Mouse (Mus musculus): ENCODE measurements at regions not wholly inside any gene's neighbourhood (a gene's known extent, or its start where the extent isn't known, plus 50 kb on each side); places are given as distances from the start of the nearest gene placed in this dataset.
"Not testable (repeated sequence)": the region's sequence is repeated elsewhere in the genome, so short reads cannot be mapped to it uniquely, and the experiment has no call there.

DNA sequence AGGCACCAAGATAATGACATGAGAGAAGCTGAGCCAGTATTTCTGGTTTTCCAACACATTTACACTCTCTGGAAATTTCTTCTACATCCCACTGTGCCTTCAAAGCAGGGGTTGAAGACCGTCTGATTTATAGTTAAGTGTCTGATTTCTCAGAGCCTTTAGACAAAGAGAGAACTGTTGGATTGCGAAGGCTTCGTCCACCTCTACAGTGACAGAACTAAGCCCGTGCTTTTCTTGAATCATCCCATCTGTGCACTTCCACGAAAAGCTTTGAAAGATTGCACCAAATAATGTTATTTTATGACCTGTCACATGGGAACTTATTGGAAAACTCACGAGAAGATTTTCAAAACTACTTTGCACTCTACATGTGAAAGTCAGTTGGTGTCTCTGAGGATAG, 239.3 kb downstream of the Fam198b start:
- no peak for ATAC-seq (ENCODE audit: low FRiP score)
- 93% methylated on average over 6 of the region's 6 CpGs for WGBS
- H3K9me3 ChIP-seq (ENCODE audit: control insufficient read depth, low read length) = no peaks in the 10 kb centered on the region
- H3K4me2 ChIP-seq = no peak overlapping the region
- no peaks in the 10 kb centered on the region for H3K27me3 ChIP-seq (ENCODE audit: control insufficient read depth, insufficient read depth, low read length)
- H3K4me1 ChIP-seq (ENCODE audit: control insufficient read depth, insufficient read depth, low read length) = no peaks in the 10 kb centered on the region
- no peaks in the 10 kb centered on the region for H3K36me3 ChIP-seq (ENCODE audit: control insufficient read depth, insufficient read depth, low read length)
- H3K27ac ChIP-seq (ENCODE audit: low read depth, low read length) = no peak overlapping the region
- no peak overlapping the region for H3K4me3 ChIP-seq (ENCODE audit: low read depth, low read length)
- H3K9ac ChIP-seq (ENCODE audit: low read length) = no peak overlapping the region
- DNase-seq (ENCODE audit: low spot score, missing footprints) = no peak

DNA sequence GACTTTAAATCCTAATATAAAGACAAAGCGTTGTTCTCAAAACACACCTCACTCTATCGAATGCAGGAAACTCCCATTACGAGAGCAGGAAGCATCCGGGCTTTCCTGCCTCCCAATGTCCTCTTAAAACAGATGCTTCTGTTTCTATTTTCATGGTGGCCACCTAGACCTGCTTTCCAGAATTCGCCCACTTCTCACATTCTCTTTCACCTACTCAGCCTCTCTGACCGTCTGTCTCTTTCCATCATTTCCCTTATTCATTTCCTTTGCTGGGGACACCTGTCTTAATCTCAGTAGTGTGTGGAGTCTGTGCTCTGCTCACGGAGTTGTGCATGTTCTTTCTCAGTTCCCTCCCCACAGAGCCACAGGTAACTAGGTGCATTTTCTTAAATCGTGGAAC, 240.3 kb downstream of the Fam198b start:
- H3K27me3 ChIP-seq (ENCODE audit: control insufficient read depth, insufficient read depth, low read length) = no peaks in the 10 kb centered on the region
- H3K4me3 ChIP-seq (ENCODE audit: low read depth, low read length) = no peak overlapping the region
- H3K9me3 ChIP-seq (ENCODE audit: control insufficient read depth, low read length) = no peaks in the 10 kb centered on the region
- H3K9ac ChIP-seq (ENCODE audit: low read length) = no peak overlapping the region
- H3K36me3 ChIP-seq (ENCODE audit: control insufficient read depth, insufficient read depth, low read length) = no peaks in the 10 kb centered on the region
- no peak overlapping the region for H3K4me2 ChIP-seq
- DNase-seq (ENCODE audit: low spot score, missing footprints) = no peak
- H3K27ac ChIP-seq (ENCODE audit: low read depth, low read length) = no peak overlapping the region
- no peak for ATAC-seq (ENCODE audit: low FRiP score)
- WGBS = 89% methylated on average over 8 of the region's 8 CpGs
- no peaks in the 10 kb centered on the region for H3K4me1 ChIP-seq (ENCODE audit: control insufficient read depth, insufficient read depth, low read length)

DNA sequence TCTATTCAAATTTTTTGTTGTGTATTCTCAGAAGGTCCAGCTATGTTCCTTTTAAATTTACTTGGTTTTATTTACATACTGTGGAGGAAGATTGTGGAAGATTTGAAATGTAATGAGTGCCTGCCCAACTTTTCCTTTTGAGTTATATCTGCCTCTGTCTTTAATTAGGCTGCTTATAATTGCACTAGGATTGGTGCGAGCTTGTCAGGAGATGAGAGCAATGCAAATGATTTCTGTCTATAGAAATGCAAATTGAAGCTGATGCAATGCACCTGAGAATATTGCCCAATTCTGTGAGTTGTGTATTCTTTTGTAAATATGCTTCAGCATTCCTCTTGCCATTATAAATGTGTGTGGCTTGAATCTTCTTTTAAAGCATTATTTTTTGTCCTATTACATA, 257.4 kb downstream of the Fam198b start:
- DNase-seq (ENCODE audit: low spot score, missing footprints) = peak; percentile 67
- Histone ChIP-seq H3K27me3 (ENCODE audit: control insufficient read depth, insufficient read depth, low read length) (no peaks in the 10 kb centered on the region), H3K36me3 (ENCODE audit: control insufficient read depth, insufficient read depth, low read length) (no peaks in the 10 kb centered on the region), H3K9me3 (ENCODE audit: control insufficient read depth, low read length) (no peaks in the 10 kb centered on the region), H3K4me3 (ENCODE audit: low read depth, low read length) (no peak overlapping the region), H3K9ac (ENCODE audit: low read length) (no peak overlapping the region), H3K4me1 (ENCODE audit: control insufficient read depth, insufficient read depth, low read length) (no peaks in the 10 kb centered on the region), H3K4me2 (no peak overlapping the region), H3K27ac (ENCODE audit: low read depth, low read length) (no peak overlapping the region)
- 68% methylated on average over 1 of the region's 1 CpGs for WGBS
- no peak for ATAC-seq (ENCODE audit: low FRiP score)

DNA sequence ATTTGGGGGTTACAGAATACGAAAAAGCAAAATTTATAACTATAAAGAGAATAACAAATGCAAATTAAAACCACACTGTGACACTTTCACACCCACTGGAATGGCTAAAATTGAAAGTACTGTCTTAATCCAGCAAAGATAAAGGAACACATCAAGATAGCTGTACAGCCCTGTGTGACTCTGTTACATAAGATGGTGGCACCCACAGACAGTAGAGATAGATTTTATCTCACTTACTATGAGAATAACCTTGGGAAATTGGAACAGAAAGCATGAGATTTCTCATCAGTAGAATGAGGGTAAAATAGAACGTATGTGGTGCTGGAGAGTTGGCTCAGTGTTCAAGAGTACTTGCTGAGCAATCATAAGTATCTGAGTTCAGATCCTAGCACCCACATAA, 276.1 kb downstream of the Fam198b start:
- no peak overlapping the region for H3K9ac ChIP-seq (ENCODE audit: low read length)
- ATAC-seq (ENCODE audit: low FRiP score) (no peak), DNase-seq (ENCODE audit: low spot score, missing footprints) (no peak)
- H3K4me3 ChIP-seq (ENCODE audit: low read depth, low read length) = no peak overlapping the region
- no peak overlapping the region for H3K27ac ChIP-seq (ENCODE audit: low read depth, low read length)
- H3K4me2 ChIP-seq = no peak overlapping the region
- 82% methylated on average over 2 of the region's 2 CpGs for WGBS
- no peaks in the 10 kb centered on the region for H3K4me1 ChIP-seq (ENCODE audit: control insufficient read depth, insufficient read depth, low read length)
- no peaks in the 10 kb centered on the region for H3K27me3 ChIP-seq (ENCODE audit: control insufficient read depth, insufficient read depth, low read length)
- no peaks in the 10 kb centered on the region for H3K36me3 ChIP-seq (ENCODE audit: control insufficient read depth, insufficient read depth, low read length)
- no peaks in the 10 kb centered on the region for H3K9me3 ChIP-seq (ENCODE audit: control insufficient read depth, low read length)

DNA sequence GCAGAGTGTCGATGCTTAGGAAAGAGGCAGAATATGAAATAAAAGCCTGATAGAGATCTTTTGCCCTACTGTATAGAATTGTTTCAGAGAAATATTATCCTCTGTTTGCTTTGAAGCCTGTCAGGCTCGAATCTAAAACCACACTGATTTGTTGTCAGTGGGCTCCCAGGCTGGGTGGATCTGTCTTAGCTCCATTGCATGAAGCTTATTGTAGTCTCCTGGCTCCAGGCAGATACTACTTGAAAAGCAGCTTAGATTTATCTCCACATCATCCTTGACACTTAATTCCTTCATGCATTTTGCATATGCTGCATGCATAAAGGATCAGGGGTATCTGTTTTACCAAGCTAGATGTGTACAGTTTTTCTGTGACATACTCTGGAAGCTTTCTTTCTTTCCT, 297.4 kb downstream of the Fam198b start:
- Histone ChIP-seq H3K4me2 (no peak overlapping the region), H3K27me3 (ENCODE audit: control insufficient read depth, insufficient read depth, low read length) (no peaks in the 10 kb centered on the region), H3K4me3 (ENCODE audit: low read depth, low read length) (no peak overlapping the region), H3K9me3 (ENCODE audit: control insufficient read depth, low read length) (no peaks in the 10 kb centered on the region), H3K4me1 (ENCODE audit: control insufficient read depth, insufficient read depth, low read length) (no peaks in the 10 kb centered on the region), H3K27ac (ENCODE audit: low read depth, low read length) (no peak overlapping the region), H3K9ac (ENCODE audit: low read length) (no peak overlapping the region), H3K36me3 (ENCODE audit: control insufficient read depth, insufficient read depth, low read length) (no peaks in the 10 kb centered on the region)
- 61% methylated on average over 2 of the region's 2 CpGs for WGBS
- DNase-seq (ENCODE audit: low spot score, missing footprints) = no peak
- ATAC-seq (ENCODE audit: low FRiP score) = no peak

DNA sequence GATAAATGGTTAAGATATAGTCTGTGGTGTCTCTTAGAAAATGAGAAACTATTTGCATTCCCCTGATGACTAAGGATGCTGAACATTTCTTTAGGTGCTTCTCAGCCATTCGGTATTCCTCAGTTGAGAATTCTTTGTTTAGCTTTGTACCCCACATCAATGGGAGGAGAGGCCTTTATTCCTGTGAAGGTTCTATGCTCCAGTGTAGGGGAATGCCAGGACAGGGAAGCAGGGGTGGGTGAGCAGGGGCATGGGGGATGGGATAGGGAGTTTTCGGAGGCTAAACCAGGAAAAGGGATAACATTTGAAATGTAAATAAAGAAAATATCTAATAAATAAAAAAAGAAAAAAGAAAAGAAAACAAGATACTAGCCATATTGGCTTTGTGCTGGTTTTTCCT, 297.8 kb downstream of the Fam198b start:
- H3K9me3 ChIP-seq (ENCODE audit: control insufficient read depth, low read length); H3K4me1 ChIP-seq (ENCODE audit: control insufficient read depth, insufficient read depth, low read length); ATAC-seq (ENCODE audit: low FRiP score); DNase-seq (ENCODE audit: low spot score, missing footprints); H3K36me3 ChIP-seq (ENCODE audit: control insufficient read depth, insufficient read depth, low read length); H3K4me3 ChIP-seq (ENCODE audit: low read depth, low read length); H3K27me3 ChIP-seq (ENCODE audit: control insufficient read depth, insufficient read depth, low read length); H3K9ac ChIP-seq (ENCODE audit: low read length); H3K27ac ChIP-seq (ENCODE audit: low read depth, low read length); H3K4me2 ChIP-seq: not testable (repeated sequence)
- 46% methylated on average over 2 of the region's 2 CpGs for WGBS

DNA sequence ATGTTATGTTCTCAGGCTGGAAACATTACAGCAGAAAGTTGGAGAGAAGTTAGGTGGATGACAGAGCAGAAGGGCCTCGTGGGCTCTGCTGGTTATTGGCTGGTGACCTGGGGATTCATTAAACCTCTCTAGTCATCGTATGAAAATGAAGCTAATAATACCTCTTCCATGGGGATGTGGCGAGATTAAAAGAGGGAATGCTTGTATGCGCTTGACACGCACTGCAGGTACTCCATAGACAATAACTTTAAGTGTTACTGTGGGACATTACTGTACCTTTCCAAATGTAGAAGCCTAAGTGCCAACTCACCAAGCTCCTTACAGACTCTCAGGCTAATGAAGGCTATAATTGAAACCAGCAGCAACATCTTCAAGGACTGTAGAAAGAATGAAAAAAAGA, 303.1 kb downstream of the Fam198b start:
- no peak for DNase-seq (ENCODE audit: low spot score, missing footprints)
- no peak for ATAC-seq (ENCODE audit: low FRiP score)
- Histone ChIP-seq H3K4me1 (ENCODE audit: control insufficient read depth, insufficient read depth, low read length) (no peaks in the 10 kb centered on the region), H3K4me3 (ENCODE audit: low read depth, low read length) (no peak overlapping the region), H3K4me2 (no peak overlapping the region), H3K27ac (ENCODE audit: low read depth, low read length) (no peak overlapping the region), H3K9me3 (ENCODE audit: control insufficient read depth, low read length) (no peaks in the 10 kb centered on the region), H3K27me3 (ENCODE audit: control insufficient read depth, insufficient read depth, low read length) (no peaks in the 10 kb centered on the region), H3K9ac (ENCODE audit: low read length) (no peak overlapping the region), H3K36me3 (ENCODE audit: control insufficient read depth, insufficient read depth, low read length) (no peaks in the 10 kb centered on the region)
- 84% methylated on average over 5 of the region's 5 CpGs for WGBS

DNA sequence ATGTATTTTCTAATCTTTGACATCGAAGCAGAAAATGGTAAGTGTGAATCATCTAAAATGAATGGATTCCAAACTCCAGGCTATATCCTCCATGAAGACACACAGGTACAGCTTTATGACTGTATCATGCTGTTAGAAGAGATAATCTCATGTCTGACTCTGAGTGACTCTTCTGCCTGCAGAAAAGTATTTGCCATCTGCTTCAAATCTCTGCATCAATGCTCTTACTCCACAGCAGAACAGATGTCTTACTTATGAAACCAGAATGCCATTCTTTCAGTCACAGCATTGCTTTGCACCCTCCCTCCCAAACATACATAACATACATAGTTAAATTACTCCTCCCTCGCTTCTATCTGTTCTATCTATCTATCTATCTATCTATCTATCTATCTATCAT, 316.6 kb downstream of the Fam198b start:
- peaks cover 4% of the 10 kb centered on the region; the same call in 1 of the 2 replicates for H3K4me1 ChIP-seq (ENCODE audit: control insufficient read depth, insufficient read depth, low read length)
- H3K9ac ChIP-seq (ENCODE audit: low read length) = no peak overlapping the region
- H3K27ac ChIP-seq (ENCODE audit: low read depth, low read length) = no peak overlapping the region
- DNase-seq (ENCODE audit: low spot score, missing footprints) = no peak
- no peaks in the 10 kb centered on the region for H3K36me3 ChIP-seq (ENCODE audit: control insufficient read depth, insufficient read depth, low read length)
- H3K4me2 ChIP-seq = no peak overlapping the region
- no peak overlapping the region for H3K4me3 ChIP-seq (ENCODE audit: low read depth, low read length)
- no peaks in the 10 kb centered on the region for H3K9me3 ChIP-seq (ENCODE audit: control insufficient read depth, low read length)
- no peaks in the 10 kb centered on the region for H3K27me3 ChIP-seq (ENCODE audit: control insufficient read depth, insufficient read depth, low read length)
- ATAC-seq (ENCODE audit: low FRiP score) = no peak
- WGBS = 86% methylated on average over 2 of the region's 2 CpGs

DNA sequence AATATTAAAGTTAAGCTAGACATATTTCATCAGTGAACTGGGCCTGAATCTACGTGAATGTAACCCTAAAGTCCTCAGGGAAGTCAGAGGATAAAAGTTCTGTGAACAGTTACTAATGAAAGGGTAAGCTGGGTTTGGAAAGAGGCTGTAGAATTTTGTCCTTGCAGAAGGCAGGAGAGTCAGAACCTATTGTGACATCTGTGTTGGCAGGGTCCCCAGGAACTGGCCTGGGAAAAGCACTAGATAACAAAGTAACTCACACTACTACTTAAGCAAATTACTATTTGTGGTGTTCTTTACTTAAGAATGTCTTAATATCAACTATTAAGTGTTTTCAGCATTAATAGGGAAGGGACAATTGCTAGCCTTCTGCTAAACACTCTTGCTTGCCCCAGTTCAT, 320.5 kb downstream of the Fam198b start:
- WGBS = 58% methylated on average over 1 of the region's 1 CpGs

DNA sequence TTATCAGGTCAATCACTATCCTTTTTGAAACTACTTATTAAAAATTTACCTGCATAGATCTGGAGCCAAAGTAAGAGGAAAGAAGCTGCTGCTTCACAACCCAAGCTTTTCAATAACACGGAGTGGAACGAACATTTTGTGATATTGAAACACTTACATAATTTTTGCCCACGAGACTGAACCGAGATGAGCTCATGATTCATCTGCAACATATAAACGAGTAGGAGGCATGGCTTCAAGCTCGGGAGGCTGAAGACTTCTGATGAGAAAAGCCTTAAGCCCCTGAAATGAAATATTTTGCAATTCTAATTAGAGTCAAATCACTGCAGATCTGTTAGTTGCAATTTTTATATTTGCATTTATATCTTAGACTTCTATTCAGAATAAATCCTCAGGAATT, 321.0 kb downstream of the Fam198b start:
- peaks cover 4% of the 10 kb centered on the region; the same call in 1 of the 2 replicates for H3K4me1 ChIP-seq (ENCODE audit: control insufficient read depth, insufficient read depth, low read length)
- H3K4me2 ChIP-seq = no peak overlapping the region
- no peaks in the 10 kb centered on the region for H3K9me3 ChIP-seq (ENCODE audit: control insufficient read depth, low read length)
- WGBS = 63% methylated on average over 6 of the region's 6 CpGs
- no peaks in the 10 kb centered on the region for H3K27me3 ChIP-seq (ENCODE audit: control insufficient read depth, insufficient read depth, low read length)
- no peak overlapping the region for H3K4me3 ChIP-seq (ENCODE audit: low read depth, low read length)
- DNase-seq (ENCODE audit: low spot score, missing footprints) (no peak), ATAC-seq (ENCODE audit: low FRiP score) (no peak)
- no peaks in the 10 kb centered on the region for H3K36me3 ChIP-seq (ENCODE audit: control insufficient read depth, insufficient read depth, low read length)
- no peak overlapping the region for H3K9ac ChIP-seq (ENCODE audit: low read length)
- no peak overlapping the region for H3K27ac ChIP-seq (ENCODE audit: low read depth, low read length)

More for the DNA sequence above, 320.5 kb downstream of the Fam198b start:
- H3K4me2 ChIP-seq = no peak overlapping the region
- H3K27ac ChIP-seq (ENCODE audit: low read depth, low read length) = no peak overlapping the region
- peaks cover 4% of the 10 kb centered on the region; the same call in 1 of the 2 replicates for H3K4me1 ChIP-seq (ENCODE audit: control insufficient read depth, insufficient read depth, low read length)
- DNase-seq (ENCODE audit: low spot score, missing footprints) = no peak
- ATAC-seq (ENCODE audit: low FRiP score) = no peak
- H3K9ac ChIP-seq (ENCODE audit: low read length) = no peak overlapping the region
- H3K4me3 ChIP-seq (ENCODE audit: low read depth, low read length) = no peak overlapping the region
- no peaks in the 10 kb centered on the region for H3K27me3 ChIP-seq (ENCODE audit: control insufficient read depth, insufficient read depth, low read length)
- H3K9me3 ChIP-seq (ENCODE audit: control insufficient read depth, low read length) = no peaks in the 10 kb centered on the region
- H3K36me3 ChIP-seq (ENCODE audit: control insufficient read depth, insufficient read depth, low read length) = no peaks in the 10 kb centered on the region

Measured in midbrain, embryonic 11.5 days (tissue).